Mouse (Mus musculus): ENCODE measurements around the gene Slc9a8. TPM values are rescaled to one million over a fixed set of nuclear protein-coding genes. Genes with fewer than 3 reads are reported as not detected.

The Slc9a8 gene
- polyA plus RNA-seq, 1 experiment from 2014 or later: 16.2 TPM

GRCm38 (mm10) chr2:167419204-167419603 lies 2.3 kb upstream of the Slc9a8 start:
- H3K4me1 ChIP-seq (ENCODE audit: control insufficient read depth, insufficient read depth, low read length): peaks cover 13% of the 10 kb centered on the region
- H3K4me2 ChIP-seq (ENCODE audit: low read depth): no peak overlapping the region
- no peak overlapping the region for H3K9ac ChIP-seq (ENCODE audit: low read length)
- DNase-seq (ENCODE audit: low spot score) (peak; percentile 66), ATAC-seq (ENCODE audit: insufficient read depth, low FRiP score, low TSS enrichment) (no peak)
- H3K36me3 ChIP-seq (ENCODE audit: control insufficient read depth, insufficient read depth, low read length): peaks cover under 1% of the 10 kb centered on the region; the same call in 1 of the 2 replicates
- no peak overlapping the region for H3K4me3 ChIP-seq (ENCODE audit: low read depth, low read length)
- H3K27ac ChIP-seq (ENCODE audit: low read depth, low read length): no peak overlapping the region
- no peaks in the 10 kb centered on the region for H3K27me3 ChIP-seq (ENCODE audit: control insufficient read depth, insufficient read depth, low read length)
- H3K9me3 ChIP-seq (ENCODE audit: control insufficient read depth, low read length): no peaks in the 10 kb centered on the region
- 43% methylated on average over 1 of the region's 1 CpGs for WGBS

- Histone ChIP-seq H3K4me1 (ENCODE audit: control insufficient read depth, insufficient read depth, low read length) (peaks cover 13% of the 10 kb centered on the region), H3K27ac (ENCODE audit: low read depth, low read length) (peak overlapping the region; percentile 92; the same call in 1 of the 2 replicates), H3K9me3 (ENCODE audit: control insufficient read depth, low read length) (no peaks in the 10 kb centered on the region), H3K4me3 (ENCODE audit: low read depth, low read length) (peak overlapping the region; percentile 61), H3K27me3 (ENCODE audit: control insufficient read depth, insufficient read depth, low read length) (no peaks in the 10 kb centered on the region), H3K4me2 (ENCODE audit: low read depth) (peak overlapping the region; percentile 50), H3K36me3 (ENCODE audit: control insufficient read depth, insufficient read depth, low read length) (peaks cover 7% of the 10 kb centered on the region), H3K9ac (ENCODE audit: low read length) (peak overlapping the region; percentile 90)
- ATAC-seq (ENCODE audit: insufficient read depth, low FRiP score, low TSS enrichment) (no peak), DNase-seq (ENCODE audit: low spot score) (no peak)
- 28% methylated on average over 10 of the region's 10 CpGs for WGBS
Observed at GRCm38 (mm10) chr2:167420811-167421241, 686 bp upstream of the Slc9a8 start.

- Histone ChIP-seq H3K9ac (ENCODE audit: low read length) (peak overlapping the region; percentile 90), H3K27me3 (ENCODE audit: control insufficient read depth, insufficient read depth, low read length) (no peaks in the 10 kb centered on the region), H3K9me3 (ENCODE audit: control insufficient read depth, low read length) (no peaks in the 10 kb centered on the region), H3K36me3 (ENCODE audit: control insufficient read depth, insufficient read depth, low read length) (peaks cover 7% of the 10 kb centered on the region), H3K27ac (ENCODE audit: low read depth, low read length) (peak overlapping the region; percentile 92), H3K4me2 (ENCODE audit: low read depth) (peak overlapping the region; percentile 54), H3K4me3 (ENCODE audit: low read depth, low read length) (peak overlapping the region; percentile 61), H3K4me1 (ENCODE audit: control insufficient read depth, insufficient read depth, low read length) (peaks cover 13% of the 10 kb centered on the region)
- ATAC-seq (ENCODE audit: insufficient read depth, low FRiP score, low TSS enrichment) (no peak), DNase-seq (ENCODE audit: low spot score) (no peak)
- WGBS: 5% methylated on average over 11 of the region's 11 CpGs
Observed at GRCm38 (mm10) chr2:167422150-167422470, 598 bp downstream of the Slc9a8 start.

GRCm38 (mm10) chr2:167423031-167423611 lies 1.6 kb downstream of the Slc9a8 start:
- H3K4me3 ChIP-seq (ENCODE audit: low read depth, low read length): no peak overlapping the region
- H3K9me3 ChIP-seq (ENCODE audit: control insufficient read depth, low read length): no peaks in the 10 kb centered on the region
- peaks cover 7% of the 10 kb centered on the region for H3K36me3 ChIP-seq (ENCODE audit: control insufficient read depth, insufficient read depth, low read length)
- H3K27me3 ChIP-seq (ENCODE audit: control insufficient read depth, insufficient read depth, low read length): no peaks in the 10 kb centered on the region
- H3K4me1 ChIP-seq (ENCODE audit: control insufficient read depth, insufficient read depth, low read length): peaks cover 13% of the 10 kb centered on the region
- no peak overlapping the region for H3K9ac ChIP-seq (ENCODE audit: low read length)
- ATAC-seq (ENCODE audit: insufficient read depth, low FRiP score, low TSS enrichment): no peak
- DNase-seq (ENCODE audit: low spot score): no peak
- WGBS: 90% methylated on average over 5 of the region's 5 CpGs
- no peak overlapping the region for H3K4me2 ChIP-seq (ENCODE audit: low read depth)
- H3K27ac ChIP-seq (ENCODE audit: low read depth, low read length): no peak overlapping the region

GRCm38 (mm10) chr2:167424040-167424439 lies 2.5 kb downstream of the Slc9a8 start:
- Histone ChIP-seq H3K9ac (ENCODE audit: low read length) (no peak overlapping the region), H3K4me1 (ENCODE audit: control insufficient read depth, insufficient read depth, low read length) (peaks cover 13% of the 10 kb centered on the region), H3K9me3 (ENCODE audit: control insufficient read depth, low read length) (no peaks in the 10 kb centered on the region), H3K36me3 (ENCODE audit: control insufficient read depth, insufficient read depth, low read length) (peaks cover 7% of the 10 kb centered on the region), H3K27ac (ENCODE audit: low read depth, low read length) (no peak overlapping the region), H3K27me3 (ENCODE audit: control insufficient read depth, insufficient read depth, low read length) (no peaks in the 10 kb centered on the region), H3K4me2 (ENCODE audit: low read depth) (no peak overlapping the region), H3K4me3 (ENCODE audit: low read depth, low read length) (no peak overlapping the region)
- DNase-seq (ENCODE audit: low spot score) (no peak), ATAC-seq (ENCODE audit: insufficient read depth, low FRiP score, low TSS enrichment) (no peak)
- 80% methylated on average over 9 of the region's 9 CpGs for WGBS

GRCm38 (mm10) chr2:167424516-167424915 lies 3.0 kb downstream of the Slc9a8 start:
- Histone ChIP-seq H3K9me3 (ENCODE audit: control insufficient read depth, low read length) (no peaks in the 10 kb centered on the region), H3K27me3 (ENCODE audit: control insufficient read depth, insufficient read depth, low read length) (no peaks in the 10 kb centered on the region), H3K4me1 (ENCODE audit: control insufficient read depth, insufficient read depth, low read length) (peaks cover 13% of the 10 kb centered on the region), H3K36me3 (ENCODE audit: control insufficient read depth, insufficient read depth, low read length) (peaks cover 7% of the 10 kb centered on the region), H3K27ac (ENCODE audit: low read depth, low read length) (no peak overlapping the region), H3K4me3 (ENCODE audit: low read depth, low read length) (no peak overlapping the region), H3K9ac (ENCODE audit: low read length) (no peak overlapping the region), H3K4me2 (ENCODE audit: low read depth) (no peak overlapping the region)
- WGBS: 95% methylated on average over 3 of the region's 3 CpGs
- ATAC-seq (ENCODE audit: insufficient read depth, low FRiP score, low TSS enrichment) (no peak), DNase-seq (ENCODE audit: low spot score) (no peak)

- Histone ChIP-seq H3K4me2 (ENCODE audit: low read depth) (no peak overlapping the region), H3K36me3 (ENCODE audit: control insufficient read depth, insufficient read depth, low read length) (peaks cover 7% of the 10 kb centered on the region), H3K4me1 (ENCODE audit: control insufficient read depth, insufficient read depth, low read length) (peaks cover 13% of the 10 kb centered on the region), H3K4me3 (ENCODE audit: low read depth, low read length) (no peak overlapping the region), H3K27me3 (ENCODE audit: control insufficient read depth, insufficient read depth, low read length) (no peaks in the 10 kb centered on the region), H3K9me3 (ENCODE audit: control insufficient read depth, low read length) (no peaks in the 10 kb centered on the region), H3K27ac (ENCODE audit: low read depth, low read length) (no peak overlapping the region), H3K9ac (ENCODE audit: low read length) (no peak overlapping the region)
- no peak for DNase-seq (ENCODE audit: low spot score)
- no peak for ATAC-seq (ENCODE audit: insufficient read depth, low FRiP score, low TSS enrichment)
- 88% methylated on average over 6 of the region's 6 CpGs for WGBS
Observed at GRCm38 (mm10) chr2:167425407-167425806, 3.9 kb downstream of the Slc9a8 start.

GRCm38 (mm10) chr2:167429596-167429995 lies 8.1 kb downstream of the Slc9a8 start:
- no peak overlapping the region for H3K4me3 ChIP-seq (ENCODE audit: low read depth, low read length)
- ATAC-seq (ENCODE audit: insufficient read depth, low FRiP score, low TSS enrichment) (no peak), DNase-seq (ENCODE audit: low spot score) (no peak)
- H3K4me1 ChIP-seq (ENCODE audit: control insufficient read depth, insufficient read depth, low read length): no peaks in the 10 kb centered on the region
- H3K9me3 ChIP-seq (ENCODE audit: control insufficient read depth, low read length): no peaks in the 10 kb centered on the region
- 90% methylated on average over 5 of the region's 5 CpGs for WGBS
- H3K27me3 ChIP-seq (ENCODE audit: control insufficient read depth, insufficient read depth, low read length): no peaks in the 10 kb centered on the region
- H3K27ac ChIP-seq (ENCODE audit: low read depth, low read length): no peak overlapping the region
- no peak overlapping the region for H3K9ac ChIP-seq (ENCODE audit: low read length)
- no peak overlapping the region for H3K4me2 ChIP-seq (ENCODE audit: low read depth)
- H3K36me3 ChIP-seq (ENCODE audit: control insufficient read depth, insufficient read depth, low read length): peaks cover 3% of the 10 kb centered on the region

- no peaks in the 10 kb centered on the region for H3K4me1 ChIP-seq (ENCODE audit: control insufficient read depth, insufficient read depth, low read length)
- ATAC-seq (ENCODE audit: insufficient read depth, low FRiP score, low TSS enrichment) (no peak), DNase-seq (ENCODE audit: low spot score) (no peak)
- H3K27ac ChIP-seq (ENCODE audit: low read depth, low read length): peak overlapping the region; percentile 9; the same call in 1 of the 2 replicates
- no peaks in the 10 kb centered on the region; the same call in 1 of the 2 replicates for H3K36me3 ChIP-seq (ENCODE audit: control insufficient read depth, insufficient read depth, low read length)
- no peaks in the 10 kb centered on the region for H3K9me3 ChIP-seq (ENCODE audit: control insufficient read depth, low read length)
- H3K4me2 ChIP-seq (ENCODE audit: low read depth): no peak overlapping the region
- no peak overlapping the region for H3K4me3 ChIP-seq (ENCODE audit: low read depth, low read length)
- 72% methylated on average over 9 of the region's 9 CpGs for WGBS
- H3K27me3 ChIP-seq (ENCODE audit: control insufficient read depth, insufficient read depth, low read length): no peaks in the 10 kb centered on the region
- H3K9ac ChIP-seq (ENCODE audit: low read length): no peak overlapping the region
Observed at GRCm38 (mm10) chr2:167430737-167431417, 9.4 kb downstream of the Slc9a8 start.

All from neural tube, embryonic 11.5 days (tissue).